Mouse (Mus musculus) cerebellum, adult 8-10 months (tissue): ENCODE measurements at regions not wholly inside any gene's neighbourhood (a gene's known extent, or its start where the extent isn't known, plus 50 kb on each side); places are given as distances from the start of the nearest gene placed in this dataset.

ENCODE experiments used
- DNase-seq: peaks from one replicate; pipeline ENCODE4 v3.0.0; 2022

DNA sequence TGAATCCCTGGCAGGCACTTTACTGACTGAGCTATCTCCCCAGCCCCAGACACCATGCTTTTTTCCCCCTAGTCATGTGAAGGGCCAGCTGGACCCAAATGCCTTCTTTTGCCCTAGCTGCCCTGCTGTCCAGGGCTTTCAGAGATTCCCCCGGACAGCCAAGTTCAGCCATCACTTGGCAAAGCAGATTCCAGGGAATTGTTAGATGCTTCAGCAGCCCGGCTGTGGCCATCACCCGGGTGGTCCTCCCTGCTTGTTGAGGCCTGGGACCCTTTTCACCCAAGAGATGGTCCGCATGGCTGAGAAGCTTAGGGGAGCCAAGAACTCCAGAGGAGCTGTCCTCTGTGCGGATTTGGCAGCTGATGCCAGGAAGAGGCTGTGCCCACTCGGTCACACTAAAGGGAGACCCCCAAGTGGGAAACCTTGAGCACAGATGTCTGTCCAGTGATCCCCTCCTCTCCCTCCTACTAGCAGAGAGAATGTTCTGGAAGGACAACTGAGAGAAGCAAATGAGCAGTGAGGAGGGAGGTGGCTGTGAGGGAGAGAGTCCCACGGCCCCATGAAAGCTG lies 61.8 kb upstream of the Gli2 start:
- no peak for DNase-seq

DNA sequence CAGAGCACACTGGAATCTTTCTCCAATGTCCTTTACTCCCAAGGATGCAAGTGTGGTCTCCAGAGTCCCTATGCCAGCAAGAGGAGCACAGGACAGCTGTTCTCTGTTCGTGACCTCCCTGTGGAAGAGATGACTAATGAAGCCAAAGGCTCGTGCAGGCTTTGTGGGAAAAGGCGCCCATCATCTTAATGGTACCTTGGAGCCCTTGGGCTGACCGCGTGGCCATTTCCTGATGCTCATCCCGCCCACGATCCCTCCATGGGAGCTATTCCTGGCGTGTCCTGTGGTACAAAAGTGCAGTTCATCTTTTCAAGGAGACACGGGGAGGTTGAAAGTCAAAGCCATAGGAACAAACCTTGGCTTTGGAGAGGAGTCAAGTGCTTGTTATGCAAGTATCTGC lies 55.2 kb upstream of the Gli2 start:
- DNase-seq: no peak

DNA sequence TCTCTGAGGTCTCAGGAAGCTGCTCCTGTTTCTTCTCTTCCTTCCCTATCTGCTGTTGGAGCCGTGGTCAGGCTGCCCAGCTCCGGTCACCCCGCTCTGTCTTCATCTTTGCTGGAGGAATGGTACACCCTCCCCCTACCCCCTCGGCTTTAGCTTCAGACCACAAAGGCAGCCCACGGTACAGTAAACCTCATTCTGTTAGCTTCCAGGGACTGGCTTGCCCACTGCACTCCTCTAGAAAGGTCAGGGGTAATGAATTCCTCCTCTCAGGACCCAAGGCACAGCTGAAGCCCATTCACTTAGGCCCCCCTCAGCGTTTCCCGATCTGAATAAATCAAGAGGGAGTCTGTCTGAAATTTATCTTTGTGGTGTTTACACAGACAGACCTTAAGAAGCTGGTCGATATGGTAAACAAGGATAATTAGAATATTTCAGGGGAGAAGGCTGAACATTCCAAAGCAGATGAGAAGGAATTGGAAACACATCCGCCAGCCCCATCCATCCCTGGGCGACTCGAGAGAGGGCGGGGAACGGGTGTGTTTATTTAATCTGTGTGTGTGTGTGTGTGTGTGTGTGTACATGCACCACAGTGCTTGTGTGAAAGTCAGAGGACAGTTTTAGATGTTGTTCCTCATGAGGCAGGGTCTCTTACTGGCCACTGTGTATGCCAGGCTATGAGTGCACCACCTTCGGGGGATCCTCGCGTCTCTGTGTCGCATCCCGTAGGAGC lies 53.0 kb upstream of the Gli2 start:
- DNase-seq: no peak
